Mouse (Mus musculus) megakaryocyte, adult 5-6 weeks (primary cell): ENCODE results near the gene Plin1. TPM values are rescaled to one million over a fixed set of nuclear protein-coding genes. Genes with fewer than 3 reads are reported as not detected.

Experiments used
- total RNA-seq, 2 experiments: library from RNA; stranded (forward) in 1 of 2; stranded (reverse) in 1 of 2; fragments of 153-499, 151-499 nt in 1 of 2; fragments of 221-1000, 200-1000 nt in 1 of 2; gene quantifications; 2 replicates each; pipeline versions ENCODE4 v1.2.3 to v1.2.4; 2015 to 2017

Gene Plin1
- total RNA-seq, 2 experiments from 2014 or later = not detected

Other genes starting within 250 kb of the Plin1 start
- 0.18 and 1.0 TPM in 2 replicates for gene Rhcg, start 115.2 kb downstream of the Plin1 start, total RNA-seq (2015)
- 0.77 TPM in 1 of 2 replicates, not detected in the other for gene Rhcg, start 115.2 kb downstream of the Plin1 start, total RNA-seq (2017)
- gene Ticrr, start 72.7 kb downstream of the Plin1 start, total RNA-seq (2015) = 22.4 and 22.8 TPM in 2 replicates
- gene Ticrr, start 72.7 kb downstream of the Plin1 start, total RNA-seq (2017) = 12.4 and 21.5 TPM in 2 replicates
- gene Kif7, start 17.2 kb downstream of the Plin1 start, total RNA-seq (2015) = 0.11 and 0.13 TPM in 2 replicates
- 0.51 TPM in 1 of 2 replicates, not detected in the other for gene Kif7, start 17.2 kb downstream of the Plin1 start, total RNA-seq (2017)
- gene Pex11a, start 10.2 kb upstream of the Plin1 start, total RNA-seq (2015) = 0.98 and 1.3 TPM in 2 replicates
- gene Pex11a, start 10.2 kb upstream of the Plin1 start, total RNA-seq (2017) = 1.5 and 5.4 TPM in 2 replicates
- gene Wdr93, start 10.3 kb upstream of the Plin1 start, total RNA-seq (2015) = not detected in 2 replicates
- not detected in 2 replicates for gene Wdr93, start 10.3 kb upstream of the Plin1 start, total RNA-seq (2017)
- not detected in 2 replicates for gene Mesp1, start 60.9 kb upstream of the Plin1 start, total RNA-seq (2015)
- not detected in 2 replicates for gene Mesp1, start 60.9 kb upstream of the Plin1 start, total RNA-seq (2017)
- gene Mesp2, start 77.8 kb upstream of the Plin1 start, total RNA-seq (2015) = 0.29 TPM in 1 of 2 replicates, not detected in the other
- not detected in 2 replicates for gene Mesp2, start 77.8 kb upstream of the Plin1 start, total RNA-seq (2017)
- gene Anpep, start 128.2 kb upstream of the Plin1 start, total RNA-seq (2015) = 1.8 and 2.0 TPM in 2 replicates
- gene Anpep, start 128.2 kb upstream of the Plin1 start, total RNA-seq (2017) = not detected in 2 replicates
- 14.6 and 22.8 TPM in 2 replicates for gene Ap3s2, start 187.7 kb upstream of the Plin1 start, total RNA-seq (2015)
- gene Ap3s2, start 187.7 kb upstream of the Plin1 start, total RNA-seq (2017) = 4.6 and 5.9 TPM in 2 replicates
- not detected in 2 replicates for gene Arpin, start 202.5 kb upstream of the Plin1 start, total RNA-seq (2015)
- 0.08 TPM in 1 of 2 replicates, not detected in the other for gene Arpin, start 202.5 kb upstream of the Plin1 start, total RNA-seq (2017)